Mouse (Mus musculus) ES-E14 (cell line): ENCODE data around the gene Olfr527. TPM values are rescaled to one million over a fixed set of nuclear protein-coding genes. Genes with fewer than 3 reads are reported as not detected.

ENCODE experiments used
- DNase-seq: peaks from one replicate; pipeline ENCODE4 v3.0.0-alpha.2; 2013; ENCODE audit warnings: low read depth, low spot score
- H3K27ac ChIP-seq: 2 replicates; pipeline ENCODE4 v1.5.1; 2012; ENCODE audit warnings: low read depth, mild to moderate bottlenecking, low read length, moderate library complexity, mixed read lengths; ENCODE audit not compliant: poor library complexity, insufficient read depth, severe bottlenecking
- H3K36me3 ChIP-seq: 2 replicates; pipeline ENCODE4 v1.6.1; 2012; ENCODE audit warnings: mild to moderate bottlenecking, low read length, moderate library complexity, mixed read lengths; ENCODE audit not compliant: control insufficient read depth, poor library complexity, insufficient read depth, severe bottlenecking
- H3K4me1 ChIP-seq, 2 experiments: fragments of 150-350 bp in 1 of 2; sonication (generic) in 1 of 2; 2 replicates each; pipeline ENCODE4 v1.6.1; 2012; ENCODE audit warnings: low read length in 2 of 2, mild to moderate bottlenecking in 1 of 2, mixed read lengths in 1 of 2; ENCODE audit not compliant: control insufficient read depth in 2 of 2, insufficient read depth in 2 of 2, poor library complexity in 1 of 2
- H3K4me3 ChIP-seq, 2 experiments: fragments of 150-350 bp in 1 of 2; sonication (generic) in 1 of 2; 2 replicates each; pipeline ENCODE4 v1.5.1; 2012; ENCODE audit warnings: low read length in 2 of 2, low read depth in 1 of 2, mild to moderate bottlenecking in 1 of 2, mixed read lengths in 1 of 2; ENCODE audit not compliant: insufficient read depth in 1 of 2, poor library complexity in 1 of 2, severe bottlenecking in 1 of 2
- H3K9ac ChIP-seq: 2 replicates; pipeline ENCODE4 v1.6.1; 2012; ENCODE audit warnings: low read depth, mild to moderate bottlenecking, low read length, mixed read lengths; ENCODE audit not compliant: poor library complexity, insufficient read depth, severe bottlenecking
- H3K9me3 ChIP-seq: fragments of 150-350 bp; sonication (generic); 2 replicates; pipeline ENCODE4 v1.6.1; 2012; ENCODE audit warnings: low read depth, mild to moderate bottlenecking, low read length; ENCODE audit not compliant: control insufficient read depth, insufficient read depth
- CHD2 ChIP-seq: IDR thresholded peaks from 2 replicates; pipeline ENCODE4 v1.6.1; 2014; ENCODE audit warnings: mild to moderate bottlenecking, low read depth, low read length, inconsistent platforms
- HCFC1 ChIP-seq: IDR thresholded peaks from 2 replicates; pipeline ENCODE4 v1.6.1; 2012; ENCODE audit warnings: low read length, inconsistent platforms, borderline replicate concordance; ENCODE audit not compliant: insufficient read depth
- MAFK ChIP-seq: IDR thresholded peaks from 2 replicates; pipeline ENCODE4 v1.6.1; 2014; ENCODE audit warnings: mild to moderate bottlenecking, low read depth, low read length, inconsistent platforms; ENCODE audit not compliant: insufficient read depth
- ZC3H11A ChIP-seq: IDR thresholded peaks from 2 replicates; pipeline ENCODE4 v1.6.1; 2012; ENCODE audit warnings: low read depth, mild to moderate bottlenecking, inconsistent platforms, low read length, borderline replicate concordance
- ZNF384 ChIP-seq: IDR thresholded peaks from 2 replicates; pipeline ENCODE4 v1.6.1; 2012; ENCODE audit warnings: low read depth, low read length, inconsistent platforms
- in situ Hi-C, 2 experiments: fragments of 600-800 bp; cut with MboI; formaldehyde crosslinking; loops; one replicate each; pipeline ENCODE4 v1.15.1; 2025; ENCODE audit warnings: low sequenced_read_pairs in 2 of 2, inconsistent platforms in 1 of 2; ENCODE audit not compliant: unreplicated experiment in 2 of 2
- total RNA-seq: library from RNA; depleted of rRNA; stranded (reverse); fragments of 300-350 nt; gene quantifications from 2 replicates; pipeline ENCODE4 v1.2.3, GENCODE M21; 2012; rRNA removed

The Olfr527 gene
- total RNA-seq: not detected in 2 replicates

GRCm38 (mm10) chr7:140333717-140334116 lies at the start of gene Olfr527:
Olfr527 (plus strand) TSS chr7:140334017.
- no peak for TF ChIP-seq HCFC1
- no peak for TF ChIP-seq MAFK
- no peak for TF ChIP-seq ZC3H11A
- TF ChIP-seq ZNF384: no peak
- no peak for TF ChIP-seq CHD2
- no peak for DNase-seq
- Histone ChIP-seq H3K4me3 (no peak within 1 kb of the TSS), H3K4me1 (no peaks in the 10 kb centered on the region), H3K9me3 (no peaks in the 10 kb centered on the region), H3K36me3 (no peaks in the 10 kb centered on the region), H3K27ac (no peak within 1 kb of the TSS), H3K9ac (no peak within 1 kb of the TSS)
- in situ Hi-C loops: no loop called here

GRCm38 (mm10) chr7:140295746-140296145 lies 38.1 kb upstream of the Olfr527 start:
- Histone ChIP-seq H3K4me1 (no peaks in the 10 kb centered on the region), H3K36me3 (no peaks in the 10 kb centered on the region), H3K4me3 (no peak overlapping the region), H3K27ac (no peak overlapping the region), H3K9ac (no peak overlapping the region), H3K9me3 (no peaks in the 10 kb centered on the region)
- no peak for TF ChIP-seq CHD2
- no peak for TF ChIP-seq MAFK
- no peak for TF ChIP-seq ZC3H11A
- TF ChIP-seq ZNF384: no peak
- no peak for TF ChIP-seq HCFC1
- DNase-seq: no peak
- in situ Hi-C loops: no loop called here

GRCm38 (mm10) chr7:140296876-140297275 lies 36.9 kb upstream of the Olfr527 start:
- no peak overlapping the region for H3K9ac ChIP-seq
- TF ChIP-seq HCFC1 (no peak), ZC3H11A (no peak), CHD2 (no peak), ZNF384 (no peak), MAFK (no peak)
- no peaks in the 10 kb centered on the region for H3K36me3 ChIP-seq
- H3K4me1 ChIP-seq: no peaks in the 10 kb centered on the region
- in situ Hi-C loops: no loop called here
- DNase-seq: no peak
- no peak overlapping the region for H3K27ac ChIP-seq
- no peak overlapping the region for H3K4me3 ChIP-seq
- H3K9me3 ChIP-seq: no peaks in the 10 kb centered on the region

GRCm38 (mm10) chr7:140299416-140299815 lies 34.4 kb upstream of the Olfr527 start:
- Histone ChIP-seq H3K9ac (no peak overlapping the region), H3K4me1 (no peaks in the 10 kb centered on the region), H3K36me3 (no peaks in the 10 kb centered on the region), H3K27ac (no peak overlapping the region), H3K4me3 (no peak overlapping the region), H3K9me3 (no peaks in the 10 kb centered on the region)
- in situ Hi-C loops: no loop called here
- TF ChIP-seq HCFC1 (no peak), MAFK (no peak), ZNF384 (no peak), CHD2 (no peak), ZC3H11A (no peak)
- DNase-seq: no peak

- Histone ChIP-seq H3K9me3 (no peaks in the 10 kb centered on the region), H3K9ac (no peak overlapping the region), H3K36me3 (no peaks in the 10 kb centered on the region), H3K4me3 (no peak overlapping the region), H3K4me1 (no peaks in the 10 kb centered on the region), H3K27ac (no peak overlapping the region)
- no peak for TF ChIP-seq MAFK
- TF ChIP-seq ZNF384: no peak
- no peak for TF ChIP-seq ZC3H11A
- TF ChIP-seq CHD2: no peak
- TF ChIP-seq HCFC1: no peak
- no peak for DNase-seq
- in situ Hi-C loops: no loop called here
Measured at GRCm38 (mm10) chr7:140319861-140320385, 13.9 kb upstream of the Olfr527 start.
